Mouse (Mus musculus): ENCODE measurements at regions not wholly inside any gene's neighbourhood (a gene's known extent, or its start where the extent isn't known, plus 50 kb on each side); places are given as distances from the start of the nearest gene placed in this dataset.
"Not testable (repeated sequence)": the region's sequence is repeated elsewhere in the genome, so short reads cannot be mapped to it uniquely, and the experiment has no call there.

- DNase-seq (ENCODE audit: low read depth): no peak
Observed at GRCm38 (mm10) chr12:29049801-29050200, 298.2 kb downstream of the Eipr1 start.

- no peak for DNase-seq (ENCODE audit: low read depth)
Observed at GRCm38 (mm10) chr12:29050516-29051251, 299.1 kb downstream of the Eipr1 start.

GRCm38 (mm10) chr12:29054367-29054766 lies 302.8 kb downstream of the Eipr1 start:
- no peak for DNase-seq (ENCODE audit: low read depth)

- no peak for DNase-seq (ENCODE audit: low read depth)
Observed at GRCm38 (mm10) chr12:29062025-29062637, 310.5 kb downstream of the Eipr1 start.

GRCm38 (mm10) chr12:29062801-29063200 lies 311.2 kb downstream of the Eipr1 start:
- DNase-seq (ENCODE audit: low read depth): no peak

- DNase-seq (ENCODE audit: low read depth): no peak
Observed at GRCm38 (mm10) chr12:29068180-29068579, 316.6 kb downstream of the Eipr1 start.

GRCm38 (mm10) chr12:29075096-29075852 lies 323.7 kb downstream of the Eipr1 start:
- DNase-seq (ENCODE audit: low read depth): no peak

GRCm38 (mm10) chr12:29076606-29077005 lies 325.0 kb downstream of the Eipr1 start:
- no peak for DNase-seq (ENCODE audit: low read depth)

GRCm38 (mm10) chr12:29079011-29079410 lies 327.4 kb downstream of the Eipr1 start:
- DNase-seq (ENCODE audit: low read depth): no peak

- DNase-seq (ENCODE audit: low read depth): no peak
Observed at GRCm38 (mm10) chr12:29083426-29084221, 332.0 kb downstream of the Eipr1 start.

GRCm38 (mm10) chr12:29087245-29087644 lies 335.6 kb downstream of the Eipr1 start:
- DNase-seq (ENCODE audit: low read depth): not testable (repeated sequence)

- DNase-seq (ENCODE audit: low read depth): no peak
Observed at GRCm38 (mm10) chr12:29089634-29090033, 338.0 kb downstream of the Eipr1 start.

GRCm38 (mm10) chr12:29090451-29090850 lies 338.8 kb downstream of the Eipr1 start:
- no peak for DNase-seq (ENCODE audit: low read depth)

- no peak for DNase-seq (ENCODE audit: low read depth)
Observed at GRCm38 (mm10) chr12:29095406-29096032, 343.9 kb downstream of the Eipr1 start.

- DNase-seq (ENCODE audit: low read depth): no peak
Observed at GRCm38 (mm10) chr12:29096033-29096913, 344.7 kb downstream of the Eipr1 start.

GRCm38 (mm10) chr12:29100042-29100570 lies 348.5 kb downstream of the Eipr1 start:
- DNase-seq (ENCODE audit: low read depth): no peak

- DNase-seq (ENCODE audit: low read depth): no peak
Observed at GRCm38 (mm10) chr12:29106893-29107719, 355.5 kb downstream of the Eipr1 start.

- DNase-seq (ENCODE audit: low read depth): no peak
Observed at GRCm38 (mm10) chr12:29107720-29108051, 356.1 kb downstream of the Eipr1 start.

- no peak for DNase-seq (ENCODE audit: low read depth)
Observed at GRCm38 (mm10) chr12:29118336-29118735, 366.7 kb downstream of the Eipr1 start.

- no peak for DNase-seq (ENCODE audit: low read depth)
Observed at GRCm38 (mm10) chr12:29121159-29121558, 369.6 kb downstream of the Eipr1 start.
